Mouse (Mus musculus) urinary bladder, postnatal 4 days (tissue): ENCODE measurements around the gene Zfp74.
"Not testable (repeated sequence)": the region's sequence is repeated elsewhere in the genome, so short reads cannot be mapped to it uniquely, and the experiment has no call there.

Experiments used
- DNase-seq, 2 experiments: peaks; one replicate each; pipeline ENCODE4 v3.0.0; 2021 to 2022; ENCODE audit warnings: low spot score in 2 of 2

Gene Zfp74

GRCm38 (mm10) chr7:29953513-29954401, at the start of gene Zfp74:
TSS of gene Zfp74 (minus strand) at chr7:29954089.
- DNase-seq = peak; percentile 72

- no peak for DNase-seq
Measured at GRCm38 (mm10) chr7:30000601-30001000, 46.7 kb upstream of the Zfp74 start.

GRCm38 (mm10) chr7:29995134-29995533, 41.2 kb upstream of the Zfp74 start:
- no peak for DNase-seq

- DNase-seq = no peak
Measured at GRCm38 (mm10) chr7:29993340-29993739, 39.5 kb upstream of the Zfp74 start.

- no peak for DNase-seq
Measured at GRCm38 (mm10) chr7:29992698-29993097, 38.8 kb upstream of the Zfp74 start.

GRCm38 (mm10) chr7:29989031-29989430, 35.1 kb upstream of the Zfp74 start:
- no peak for DNase-seq

GRCm38 (mm10) chr7:29987551-29987950, 33.7 kb upstream of the Zfp74 start:
- DNase-seq = no peak

- no peak for DNase-seq
Measured at GRCm38 (mm10) chr7:29986101-29986500, 32.2 kb upstream of the Zfp74 start.

GRCm38 (mm10) chr7:29983690-29984380, 29.9 kb upstream of the Zfp74 start, which contains the start of gene Zfp568:
TSS of gene Zfp568 (plus strand) at chr7:29983955.
- DNase-seq = peak; percentile 92 to 94

GRCm38 (mm10) chr7:29983340-29983689, 29.4 kb upstream of the Zfp74 start:
- no peak for DNase-seq

GRCm38 (mm10) chr7:29982931-29983330, 29.0 kb upstream of the Zfp74 start:
- DNase-seq = no peak

- DNase-seq = no peak
Measured at GRCm38 (mm10) chr7:29982341-29982740, 28.5 kb upstream of the Zfp74 start.

- DNase-seq = no peak
Measured at GRCm38 (mm10) chr7:29981860-29982259, 28.0 kb upstream of the Zfp74 start.

- no peak for DNase-seq
Measured at GRCm38 (mm10) chr7:29981455-29981854, 27.6 kb upstream of the Zfp74 start.

- DNase-seq = no peak
Measured at GRCm38 (mm10) chr7:29980761-29981160, 26.9 kb upstream of the Zfp74 start.

GRCm38 (mm10) chr7:29970686-29971085, 16.8 kb upstream of the Zfp74 start:
- DNase-seq = no peak

- not testable (repeated sequence) for DNase-seq
Measured at GRCm38 (mm10) chr7:29965115-29965810, 11.4 kb upstream of the Zfp74 start.

GRCm38 (mm10) chr7:29959004-29959403, 5.1 kb upstream of the Zfp74 start:
- no peak for DNase-seq

GRCm38 (mm10) chr7:29958125-29958724, 4.3 kb upstream of the Zfp74 start:
- no peak for DNase-seq

- DNase-seq = no peak
Measured at GRCm38 (mm10) chr7:29956257-29956656, 2.4 kb upstream of the Zfp74 start.

- no peak for DNase-seq
Measured at GRCm38 (mm10) chr7:29954731-29955130, 842 bp upstream of the Zfp74 start.

GRCm38 (mm10) chr7:29953086-29953485, 803 bp downstream of the Zfp74 start:
- DNase-seq = no peak
